Mouse (Mus musculus) gastrocnemius, postnatal 25 days (tissue): Measurements from ENCODE around the gene Itgb2l. TPM values are rescaled to one million over a fixed set of nuclear protein-coding genes. Genes with fewer than 3 reads are reported as not detected.

Source experiments
- DNase-seq: peaks from one replicate; pipeline ENCODE4 v3.0.0; 2022
- total RNA-seq, 2 experiments: library from RNA; stranded (reverse); gene quantifications; 1 replicate in 1 of 2; 2 replicates in 1 of 2; pipeline ENCODE4 v1.2.3; 2021

Itgb2l gene
- total RNA-seq, 2 experiments from 2014 or later, result not detected

DNA sequence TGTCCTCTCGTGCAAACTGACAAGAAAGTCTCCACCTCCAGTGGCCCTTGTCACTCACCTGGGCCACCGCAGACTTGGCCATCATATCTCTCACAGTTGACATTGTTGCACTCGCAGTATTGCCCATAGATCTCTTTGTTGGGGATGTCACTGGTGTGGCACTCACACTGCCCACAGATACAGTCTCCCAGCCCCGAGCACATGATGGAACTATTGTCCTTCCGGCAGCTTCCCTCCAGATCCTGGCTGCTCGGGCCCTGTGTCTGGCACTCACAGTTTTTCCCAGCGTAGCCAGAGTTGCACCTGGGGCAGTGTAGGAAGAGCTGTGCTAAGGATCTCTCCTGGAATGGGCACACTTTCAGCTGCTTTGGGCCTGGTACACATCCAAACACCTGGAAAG is 16.7 kb downstream of the Itgb2l start:
- DNase-seq, result no peak

DNA sequence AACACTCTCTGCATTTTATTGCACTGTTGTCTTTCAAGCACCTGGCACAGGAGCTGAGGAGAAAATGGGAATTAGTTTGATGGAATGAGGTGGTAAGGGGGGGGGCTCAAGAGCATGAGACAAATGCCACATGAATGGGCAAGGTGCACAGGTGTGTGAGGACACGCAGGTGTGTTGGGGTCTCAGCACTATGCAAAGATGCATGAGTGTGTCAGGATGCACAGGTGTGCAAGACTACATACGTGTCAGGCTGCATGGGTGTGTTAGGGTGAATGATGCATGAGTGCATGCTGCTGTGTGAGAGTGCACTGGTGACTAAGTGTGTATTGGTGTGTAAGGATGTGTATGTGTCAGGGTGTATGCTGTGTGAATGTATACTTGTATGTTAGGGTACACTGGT is 18.4 kb downstream of the Itgb2l start:
- DNase-seq, result no peak

GRCm38 (mm10) chr16:96408064-96408465 is 35.4 kb downstream of the Itgb2l start:
- no peak for DNase-seq

GRCm38 (mm10) chr16:96406312-96406711 is 37.1 kb downstream of the Itgb2l start:
- no peak for DNase-seq

- no peak for DNase-seq
These were observed 41.1 kb downstream of the Itgb2l start for GRCm38 (mm10) chr16:96402294-96402693.

DNA sequence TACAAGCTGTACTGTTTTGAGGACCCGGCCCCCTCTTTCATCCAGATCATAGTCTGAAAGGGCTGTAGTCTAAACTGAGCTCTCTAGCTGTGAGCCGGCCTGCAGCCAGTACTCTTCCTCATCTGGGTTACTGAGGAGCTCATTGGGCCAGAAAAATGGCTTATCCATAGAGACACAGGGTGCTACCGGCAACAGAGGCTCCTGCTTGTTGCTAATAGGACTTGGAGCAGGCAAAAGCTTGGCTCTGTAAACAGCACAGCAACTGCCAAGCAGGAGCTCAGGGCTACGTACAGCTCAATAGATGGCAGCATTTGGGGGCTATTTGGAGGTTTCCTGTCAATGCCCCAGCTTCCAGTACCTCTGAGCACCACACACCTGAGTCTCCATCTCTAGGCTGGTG is 43.4 kb downstream of the Itgb2l start:
- DNase-seq, result no peak

- DNase-seq, result no peak
These were observed 44.6 kb downstream of the Itgb2l start for GRCm38 (mm10) chr16:96398806-96399205.

DNA sequence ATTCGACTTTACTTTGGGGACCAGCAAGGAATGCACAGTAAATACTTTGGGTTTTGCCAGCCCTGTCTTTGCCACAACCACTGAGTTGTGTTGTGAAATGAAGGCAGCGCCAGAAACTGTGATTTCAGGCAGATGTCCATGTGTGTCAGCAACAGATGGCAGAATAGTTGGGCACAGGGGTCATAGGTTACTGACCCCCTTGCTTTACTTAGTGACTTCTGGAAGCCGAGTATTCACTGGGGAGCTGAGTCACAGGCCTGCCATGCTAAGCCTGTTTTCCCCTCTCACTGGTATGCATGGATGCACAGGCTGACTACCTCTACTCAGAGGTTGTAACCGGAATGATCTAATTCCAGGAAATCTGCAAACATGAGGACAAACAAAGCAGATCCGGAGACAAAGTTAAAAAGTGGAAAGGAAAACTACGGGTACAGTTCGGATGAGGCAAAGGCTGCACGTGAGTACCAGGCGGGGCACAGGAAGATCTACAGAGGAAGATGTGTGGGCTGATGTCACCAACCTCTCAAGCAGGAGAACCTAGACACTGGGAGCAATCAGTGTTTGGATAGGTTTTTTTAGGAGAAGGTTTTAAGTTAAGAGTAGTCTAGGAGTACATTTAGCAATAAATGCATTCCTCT is 47.3 kb downstream of the Itgb2l start:
- no peak for DNase-seq

DNA sequence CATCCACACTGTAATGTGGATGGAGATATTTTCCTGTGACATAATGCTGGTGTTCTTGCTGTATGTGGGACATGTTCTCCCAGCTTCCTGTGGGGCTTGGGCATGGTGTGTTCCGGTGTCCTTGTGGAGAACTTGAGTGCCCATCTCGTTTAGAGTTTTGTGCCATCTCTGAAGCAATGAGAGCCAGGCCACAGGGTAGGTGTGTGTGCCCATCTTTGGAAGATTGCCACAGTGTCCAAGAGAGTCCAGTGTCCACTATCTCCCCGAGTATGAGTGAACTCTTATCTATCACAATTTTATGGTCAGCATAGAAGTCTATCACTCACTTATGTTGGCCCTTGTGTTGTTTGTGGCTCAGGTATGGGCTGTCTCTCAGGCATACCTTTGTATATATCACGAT is 47.9 kb downstream of the Itgb2l start:
- no peak for DNase-seq

GRCm38 (mm10) chr16:96391070-96391469 is 52.3 kb downstream of the Itgb2l start:
- DNase-seq, result no peak

DNA sequence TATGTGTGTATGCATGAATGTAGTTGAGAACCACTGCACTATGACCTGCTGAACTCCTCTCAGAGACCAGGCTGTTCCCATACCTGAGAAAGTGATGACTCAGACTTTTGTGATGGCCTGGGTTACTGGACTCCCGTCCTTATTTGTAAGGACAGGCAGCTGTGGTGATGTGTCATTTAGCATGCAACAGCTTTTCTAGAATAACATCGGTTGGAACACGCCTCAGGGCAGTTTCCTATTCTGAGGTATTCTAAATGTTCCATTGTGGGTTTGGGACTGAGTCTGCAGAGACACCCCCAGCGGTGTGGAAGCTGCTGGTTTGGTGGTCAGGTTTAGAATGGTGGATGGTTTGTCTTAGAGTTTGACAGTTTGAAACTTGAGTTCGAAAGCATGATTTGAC is 54.9 kb downstream of the Itgb2l start:
- no peak for DNase-seq

- no peak for DNase-seq
These were observed 55.6 kb downstream of the Itgb2l start for GRCm38 (mm10) chr16:96387685-96388371.

DNA sequence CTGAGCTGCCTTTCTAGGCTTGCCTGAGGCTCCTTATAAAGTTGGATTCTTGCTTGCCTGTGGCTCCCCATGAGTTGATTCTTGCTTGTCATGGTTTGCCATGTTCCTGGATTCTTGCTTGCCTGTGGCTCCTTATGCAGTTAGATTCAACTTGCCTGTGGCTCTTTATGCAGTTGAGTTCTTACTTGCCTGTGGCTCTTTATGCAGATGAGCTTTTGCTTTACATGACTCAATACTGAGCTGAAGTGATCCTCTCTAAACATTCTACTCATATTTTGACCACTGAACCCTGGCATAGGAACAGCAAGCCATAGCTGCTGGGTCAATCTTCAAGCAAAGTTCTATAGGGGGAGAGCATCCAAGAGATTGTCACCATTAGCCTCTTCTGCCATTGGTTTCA is 58.7 kb downstream of the Itgb2l start:
- DNase-seq, result no peak

GRCm38 (mm10) chr16:96382496-96383181 is 60.8 kb downstream of the Itgb2l start:
- DNase-seq, result no peak

GRCm38 (mm10) chr16:96381435-96381834 is 62.0 kb downstream of the Itgb2l start:
- no peak for DNase-seq

DNA sequence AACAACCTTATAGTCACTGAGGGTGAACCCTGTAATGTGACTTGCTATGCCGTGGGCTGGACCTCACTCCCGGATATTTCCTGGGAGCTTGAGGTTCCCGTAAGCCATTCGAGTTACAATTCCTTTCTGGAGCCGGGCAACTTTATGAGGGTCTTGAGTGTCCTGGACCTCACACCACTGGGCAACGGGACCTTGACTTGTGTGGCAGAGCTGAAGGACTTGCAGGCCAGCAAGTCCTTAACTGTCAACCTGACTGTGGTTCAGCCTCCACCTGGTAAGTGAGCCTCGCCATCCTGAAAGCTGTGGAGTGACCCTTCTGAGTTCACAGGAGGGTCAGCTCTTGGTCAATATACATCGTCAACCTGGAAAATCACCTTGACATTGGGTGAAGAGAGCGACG is 65.3 kb downstream of the Itgb2l start:
- DNase-seq, result no peak

- no peak for DNase-seq
These were observed 67.1 kb downstream of the Itgb2l start for GRCm38 (mm10) chr16:96376342-96376741.

DNA sequence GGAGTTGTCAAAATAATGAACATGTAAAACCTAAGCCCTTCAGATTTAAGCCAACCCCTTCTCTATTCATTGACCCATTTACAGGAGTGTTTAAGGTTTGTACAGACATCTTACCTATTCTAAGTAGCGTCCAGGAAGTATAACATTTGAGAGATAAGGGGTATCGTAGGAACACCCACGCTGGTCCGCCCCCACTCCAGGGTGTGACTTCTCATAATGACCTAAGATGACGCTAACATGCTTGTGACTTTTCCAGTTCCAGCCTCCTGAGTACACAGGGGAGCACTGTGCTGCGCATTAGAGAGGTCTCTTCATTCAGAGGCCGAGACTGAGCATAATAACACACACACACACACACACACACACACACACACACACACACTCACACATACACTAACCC is 67.9 kb downstream of the Itgb2l start:
- DNase-seq, result no peak

DNA sequence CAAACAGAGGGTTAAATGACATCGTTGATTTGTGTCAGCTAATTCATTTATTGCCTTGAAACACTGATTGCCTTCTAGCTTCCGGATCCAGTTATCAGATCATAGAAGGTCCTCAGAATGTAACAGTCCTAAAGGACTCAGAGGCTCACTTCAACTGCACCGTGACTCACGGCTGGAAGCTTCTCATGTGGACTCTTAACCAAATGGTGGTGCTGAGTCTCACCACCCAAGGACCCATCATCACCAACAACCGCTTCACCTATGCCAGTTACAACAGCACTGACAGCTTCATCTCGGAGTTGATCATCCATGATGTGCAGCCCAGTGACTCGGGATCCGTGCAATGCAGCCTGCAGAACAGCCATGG is 70.7 kb downstream of the Itgb2l start:
- no peak for DNase-seq
